Mouse (Mus musculus): ENCODE results near the gene Dexi. TPM values are rescaled to one million over a fixed set of nuclear protein-coding genes. Genes with fewer than 3 reads are reported as not detected.

Dexi gene
- total RNA-seq, 2 experiments from 2014 or later, result 23.6 to 27.8 TPM

GRCm38 (mm10) chr16:10507445-10507844, 35.4 kb downstream of the Dexi start:
- DNase-seq, result no peak
- intact Hi-C loops (cut with DNase I), result no loop called here

DNA sequence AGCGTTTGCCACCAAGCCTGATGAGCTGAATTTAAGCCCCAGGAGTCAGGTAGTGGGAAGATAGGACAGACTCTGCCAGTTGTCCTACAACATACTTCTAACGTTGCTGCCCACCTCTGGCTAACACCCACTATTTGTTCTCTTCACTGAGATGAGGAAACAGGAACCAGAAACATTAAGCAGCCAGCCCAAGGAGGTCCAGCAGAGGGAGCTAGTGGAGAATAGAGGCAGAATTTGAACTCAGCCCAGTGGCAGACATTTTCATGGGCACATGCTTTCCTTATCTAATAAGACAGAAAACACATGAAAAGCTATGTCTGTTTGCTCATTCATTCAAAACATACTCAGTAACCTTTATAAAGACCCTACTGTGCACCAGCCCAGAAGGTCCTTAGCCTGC, 39.8 kb downstream of the Dexi start:
- DNase-seq, result no peak
- intact Hi-C loops (cut with DNase I), result no loop called here

GRCm38 (mm10) chr16:10501865-10502264, 41.0 kb downstream of the Dexi start:
- intact Hi-C loops (cut with DNase I), result no loop called here
- peak; percentile 46 to 69 for DNase-seq

DNA sequence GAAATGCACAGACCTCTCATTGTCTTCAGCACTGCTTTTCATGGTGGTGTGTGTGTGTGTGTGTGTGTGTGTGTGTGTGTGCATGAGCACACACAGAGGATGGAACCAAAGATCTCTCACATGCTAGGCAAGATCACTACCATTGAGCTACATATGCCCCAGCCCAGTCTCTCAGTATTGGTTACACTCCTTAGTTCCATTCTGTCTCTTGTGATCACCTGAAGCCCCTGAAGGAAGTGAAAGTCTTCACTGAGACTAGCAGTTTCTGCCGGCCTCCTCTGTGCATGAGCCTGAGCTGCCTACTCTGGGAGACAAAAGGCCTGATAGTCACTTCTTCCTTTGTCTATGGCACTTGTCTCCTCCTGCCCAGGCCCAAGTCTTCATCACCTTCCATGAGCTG, 43.7 kb downstream of the Dexi start:
- no peak for DNase-seq
- intact Hi-C loops (cut with DNase I), result no loop called here

DNA sequence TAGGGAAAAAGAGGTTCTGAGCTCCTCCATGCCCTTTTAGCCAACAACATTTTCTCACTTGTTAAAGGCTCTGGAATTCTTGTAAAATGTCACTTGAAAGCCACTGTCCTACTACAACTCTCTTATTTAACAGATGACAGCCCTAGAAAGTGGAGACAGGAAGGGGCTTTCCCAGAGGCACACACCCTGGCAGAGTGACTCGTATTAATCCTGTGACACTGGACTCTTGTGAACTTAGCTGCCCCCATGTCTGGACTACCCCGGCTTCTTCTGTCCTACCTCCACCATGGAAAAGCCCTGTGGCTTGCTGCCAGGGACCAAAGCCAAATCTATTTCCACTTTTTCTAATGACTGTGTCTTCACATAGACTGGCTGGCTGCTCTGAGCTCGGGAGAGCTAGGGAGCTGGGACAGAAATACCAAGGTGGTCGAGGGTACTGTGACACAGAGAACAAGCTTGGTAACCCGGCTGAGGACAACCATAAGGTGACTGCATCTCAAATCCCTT, 44.7 kb downstream of the Dexi start:
- intact Hi-C loops (cut with DNase I), result no loop called here
- DNase-seq, result peak; percentile 30 to 33

DNA sequence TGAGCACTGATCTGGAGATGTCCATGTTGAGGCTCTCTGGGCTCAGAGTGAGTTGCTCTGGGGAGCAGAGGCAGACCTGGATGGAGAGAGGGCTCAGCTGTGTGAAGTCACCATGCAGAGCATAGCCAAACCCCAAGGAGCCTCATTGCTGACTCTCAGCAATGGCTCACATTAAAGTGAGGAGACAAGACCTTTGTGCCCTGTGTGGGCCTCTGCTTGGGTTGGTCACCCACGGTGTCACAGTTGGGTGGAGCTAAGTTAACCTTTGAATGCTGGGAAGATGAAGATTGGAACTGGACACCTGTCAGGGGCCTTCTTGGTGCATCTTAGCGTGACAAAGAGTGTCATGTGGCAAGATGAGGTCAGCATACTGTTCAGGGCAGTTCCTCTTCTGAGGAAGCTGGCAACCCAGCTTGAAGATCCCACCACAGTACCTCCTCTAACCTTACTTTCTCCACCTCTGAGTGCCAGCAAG, 47.0 kb downstream of the Dexi start:
- intact Hi-C loops (cut with DNase I), result no loop called here
- no peak for DNase-seq

DNA sequence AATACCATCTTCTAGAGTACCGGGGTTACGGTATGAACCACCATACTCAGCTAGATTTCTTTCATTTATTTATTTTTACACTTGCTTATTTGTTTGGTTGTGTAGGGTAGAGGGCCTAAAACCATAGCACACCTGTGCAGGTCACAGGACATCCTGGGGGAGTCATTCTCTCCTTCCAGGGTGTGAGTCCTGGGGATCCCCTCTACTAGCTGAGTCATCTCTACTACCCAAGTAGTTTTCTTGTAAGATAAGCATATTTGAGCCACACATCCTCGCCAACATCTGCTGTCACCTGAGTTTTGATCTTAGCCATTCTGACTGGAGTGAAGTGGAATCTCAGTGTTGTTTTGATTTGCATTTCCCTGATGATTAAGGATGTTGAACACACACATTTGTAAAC, 50.3 kb downstream of the Dexi start:
- intact Hi-C loops (cut with DNase I), result no loop called here
- DNase-seq, result no peak

DNA sequence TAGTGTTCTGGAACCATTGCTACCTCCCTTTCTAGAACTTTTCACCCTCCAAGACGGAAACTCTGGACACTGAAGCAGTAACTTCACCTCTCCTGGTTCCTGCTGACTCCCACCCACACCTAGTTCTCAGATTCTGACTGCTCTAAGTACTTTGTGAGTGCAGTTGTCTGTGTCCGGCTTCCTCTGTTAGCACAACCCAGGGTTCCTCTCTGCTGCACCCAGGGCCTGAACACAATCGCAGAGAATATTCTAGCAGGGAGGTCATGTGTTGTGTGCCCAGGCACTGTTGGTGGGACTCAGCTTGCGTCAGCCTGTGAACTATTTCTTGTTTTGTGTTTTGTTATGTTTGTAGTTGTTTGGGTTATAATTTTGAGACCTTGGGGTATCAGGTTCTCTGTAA, 51.1 kb downstream of the Dexi start:
- DNase-seq, result no peak
- intact Hi-C loops (cut with DNase I), result no loop called here

DNA sequence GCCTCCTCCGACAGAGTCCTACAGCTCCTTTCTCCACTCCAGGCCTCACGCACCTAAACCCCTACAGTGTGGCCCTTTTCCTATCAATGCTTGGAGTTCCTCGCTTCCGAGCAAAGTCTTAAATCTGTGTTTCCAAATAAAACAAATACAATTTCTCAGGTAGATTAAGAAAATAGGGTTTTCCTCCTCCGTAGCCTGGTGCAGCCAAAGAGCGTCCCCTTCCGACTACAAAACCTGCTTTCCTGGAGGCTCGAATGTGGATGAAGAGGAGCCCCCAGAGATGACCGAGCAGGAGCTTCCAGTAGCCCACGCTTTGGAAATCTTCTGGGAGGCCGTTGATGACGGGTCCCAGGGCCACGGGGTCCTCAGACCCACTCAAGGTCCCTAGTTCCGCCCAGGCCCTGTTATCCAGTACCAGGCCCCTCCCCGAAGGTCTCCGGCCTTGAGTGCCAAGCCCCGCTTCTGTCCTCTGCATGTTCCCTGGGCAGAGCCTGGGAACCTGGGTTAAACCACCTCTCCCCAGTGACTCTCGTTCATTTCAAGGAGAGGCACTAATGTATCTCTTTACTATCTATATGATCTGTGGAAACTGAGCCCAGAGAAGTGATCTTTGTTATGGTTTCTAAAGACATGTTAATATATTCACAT, 52.2 kb downstream of the Dexi start:
- intact Hi-C loops (cut with DNase I), result no loop called here
- no peak for DNase-seq

DNA sequence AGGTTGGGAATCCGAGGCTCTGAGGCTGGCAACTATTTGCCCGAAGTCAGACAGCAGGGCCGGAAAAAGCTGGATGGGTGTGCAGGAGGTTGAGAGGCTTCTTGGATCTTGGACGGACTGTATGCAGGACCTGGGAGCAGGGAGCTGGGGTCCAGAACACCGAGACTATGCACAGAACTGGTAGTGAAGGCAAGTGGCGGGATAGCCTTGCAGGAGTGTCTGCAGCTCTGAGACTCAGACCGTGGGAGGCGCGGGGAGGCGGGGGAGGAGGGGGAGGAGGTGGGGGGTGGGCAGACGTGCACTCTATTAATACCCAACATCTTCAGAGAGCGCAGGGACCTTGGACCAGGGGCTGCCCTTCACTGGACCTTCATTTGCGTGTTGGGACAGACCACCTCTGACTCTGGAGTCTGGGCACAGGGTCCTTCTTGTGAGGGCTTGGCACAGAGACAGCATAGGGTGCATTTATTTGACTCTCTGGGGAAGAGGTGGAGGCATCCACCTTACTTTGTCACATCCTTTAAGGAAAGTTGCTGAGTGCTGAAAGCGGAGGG, 52.9 kb downstream of the Dexi start:
- intact Hi-C loops (cut with DNase I), result no loop called here
- DNase-seq, result no peak

DNA sequence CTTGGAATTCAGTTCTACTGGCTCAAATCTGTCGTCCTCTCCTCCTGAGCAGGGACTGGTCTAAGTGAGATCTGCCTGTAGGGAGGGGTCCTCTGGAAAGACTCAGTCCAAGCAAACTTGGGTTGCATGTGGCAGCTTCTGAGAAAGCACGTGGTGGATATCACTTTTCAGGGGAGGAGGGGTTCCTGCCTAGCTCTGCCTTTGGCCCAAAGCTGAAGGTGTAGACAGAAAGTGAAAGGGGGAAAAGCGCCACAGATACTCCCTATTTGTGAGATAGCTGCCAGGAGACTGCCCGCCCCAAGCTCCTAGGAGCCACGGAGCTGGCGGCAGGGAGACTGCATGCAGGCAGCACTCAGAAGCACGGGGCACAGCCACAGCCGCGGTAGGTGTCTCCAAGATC, 53.4 kb downstream of the Dexi start:
- DNase-seq, result no peak
- intact Hi-C loops (cut with DNase I), result no loop called here

DNA sequence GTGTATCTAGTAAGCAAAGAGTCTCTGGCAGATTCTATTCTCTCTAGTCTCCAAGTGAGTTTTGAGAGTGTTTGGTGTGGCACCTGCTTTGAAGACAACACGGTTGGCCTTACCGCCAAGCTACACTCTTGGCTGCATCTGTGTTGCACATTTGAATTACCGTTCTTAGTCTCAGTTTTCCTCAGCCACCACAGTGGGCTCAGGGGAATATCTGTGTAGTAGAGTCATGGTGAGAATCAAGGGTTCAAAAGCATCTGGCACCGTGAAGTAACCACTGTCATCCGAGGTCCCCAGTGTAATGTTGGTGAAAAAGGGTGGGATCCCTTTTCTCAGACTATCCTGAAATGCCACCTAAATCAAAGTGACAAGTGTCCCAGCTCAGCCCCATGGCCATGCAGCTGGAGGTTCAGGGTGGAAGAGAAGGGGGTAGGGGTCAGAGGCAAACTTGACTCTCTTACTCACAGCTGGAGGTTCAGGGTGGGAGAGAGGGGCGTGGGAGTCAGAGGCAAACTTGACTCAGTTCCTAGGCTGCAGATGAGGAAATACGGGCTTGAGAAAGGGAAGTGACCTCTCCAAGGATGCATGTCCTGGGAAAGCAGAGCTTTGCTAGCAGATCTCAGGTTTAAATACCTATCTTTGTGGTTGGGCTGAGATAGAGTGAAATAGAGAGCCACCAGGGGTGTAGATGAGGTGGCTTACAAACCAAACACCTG, 53.9 kb downstream of the Dexi start:
- intact Hi-C loops (cut with DNase I), result no loop called here
- DNase-seq, result no peak

GRCm38 (mm10) chr16:10487895-10488493, 54.9 kb downstream of the Dexi start:
- no peak for DNase-seq
- intact Hi-C loops (cut with DNase I), result no loop called here

- no peak for DNase-seq
Measured at GRCm38 (mm10) chr16:10486993-10487392, 55.9 kb downstream of the Dexi start.

DNA sequence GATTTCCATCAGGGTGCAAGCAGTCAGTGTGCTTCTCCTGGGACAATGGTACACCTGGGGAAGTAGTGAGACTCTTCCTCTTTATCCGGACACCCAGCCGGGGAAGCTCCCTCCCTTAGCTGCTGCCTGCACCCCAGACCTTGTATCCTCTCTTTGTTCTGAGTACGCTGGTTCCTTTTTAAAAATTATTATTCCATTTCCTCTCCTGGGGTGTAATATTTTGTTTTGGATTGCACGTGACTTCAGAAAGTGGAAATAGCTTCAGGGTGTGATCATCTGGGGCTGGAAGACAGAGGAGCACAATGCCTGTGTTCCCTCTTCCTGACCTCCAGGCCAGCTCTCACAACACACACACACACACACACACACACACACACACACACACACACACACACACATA, 60.5 kb downstream of the Dexi start:
- intact Hi-C loops (cut with DNase I), result no loop called here
- DNase-seq, result no peak

More at GRCm38 (mm10) chr16:10486993-10487392, 55.9 kb downstream of the Dexi start:
- intact Hi-C loops (cut with DNase I), result no loop called here

- intact Hi-C loops (cut with DNase I), result no loop called here
- DNase-seq, result no peak
Measured at GRCm38 (mm10) chr16:10479857-10480256, 63.0 kb downstream of the Dexi start, which contains the start of gene Ciita. TSS of gene Ciita (plus strand) at chr16:10480059.

DNA sequence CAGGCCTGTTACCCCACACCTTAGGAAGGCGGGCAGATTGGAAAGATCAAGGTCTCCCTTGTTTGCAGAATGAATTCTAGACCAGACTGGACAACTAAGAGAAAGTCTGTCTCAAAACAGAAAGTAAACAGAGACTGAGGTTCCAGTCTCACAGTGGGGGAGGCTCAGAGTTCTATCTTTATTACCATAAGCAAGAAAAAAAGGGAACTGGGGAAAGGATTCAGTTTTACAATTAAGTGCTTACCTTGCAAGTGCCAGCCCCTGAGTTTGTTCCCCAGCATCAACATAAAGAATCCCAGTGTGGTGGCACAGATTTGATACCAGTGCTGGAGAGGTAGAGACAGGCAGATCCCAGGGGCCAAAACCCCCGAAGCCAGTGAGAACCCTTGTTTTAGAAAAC, 66.9 kb downstream of the Dexi start:
- intact Hi-C loops (cut with DNase I), result no loop called here

GRCm38 (mm10) chr16:10474956-10475355, 67.9 kb downstream of the Dexi start:
- DNase-seq, result no peak

More for the DNA sequence above, 66.9 kb downstream of the Dexi start:
- no peak for DNase-seq

GRCm38 (mm10) chr16:10471950-10472349, 70.9 kb downstream of the Dexi start:
- intact Hi-C loops (cut with DNase I), result no loop called here
- no peak for DNase-seq

More at GRCm38 (mm10) chr16:10474956-10475355, 67.9 kb downstream of the Dexi start:
- intact Hi-C loops (cut with DNase I), result no loop called here

GRCm38 (mm10) chr16:10468201-10468600, 74.7 kb downstream of the Dexi start:
- no peak for DNase-seq

GRCm38 (mm10) chr16:10467391-10468107, 75.3 kb downstream of the Dexi start:
- intact Hi-C loops (cut with DNase I), result no loop called here
- DNase-seq, result no peak

More at GRCm38 (mm10) chr16:10468201-10468600, 74.7 kb downstream of the Dexi start:
- intact Hi-C loops (cut with DNase I), result no loop called here

All from heart, postnatal 10 days (tissue).